Mouse (Mus musculus): Measurements from ENCODE around the gene Adam12. TPM values are rescaled to one million over a fixed set of nuclear protein-coding genes. Genes with fewer than 3 reads are reported as not detected.

The Adam12 gene
- polyA plus RNA-seq, 1 experiment, result 4.1 TPM

GRCm38 (mm10) chr7:134022157-134022885 lies 209.6 kb downstream of the Adam12 start:
- Histone ChIP-seq H3K36me3 (ENCODE audit: control insufficient read depth, insufficient read depth, low read length) (no peaks in the 10 kb centered on the region), H3K4me1 (ENCODE audit: control insufficient read depth, insufficient read depth, low read length) (peaks cover 9% of the 10 kb centered on the region; the same call in 1 of the 2 replicates), H3K27ac (ENCODE audit: insufficient read depth, low read depth, low read length) (peak overlapping the region; percentile 80), H3K27me3 (replicated peaks; ENCODE audit: control insufficient read depth, insufficient read depth, low read length) (no peaks in the 10 kb centered on the region), H3K4me3 (ENCODE audit: insufficient read depth, low read depth, low read length) (no peak overlapping the region)
- WGBS, result 27% methylated on average over 2 of the region's 2 CpGs
- TF ChIP-seq POLR2A (IDR thresholded peaks at IDR 0.05; ENCODE audit: low read depth, low read length) (no peak), CTCF (conservative IDR thresholded peaks at IDR 0.05; ENCODE audit: insufficient read depth, insufficient read length, low read depth, low read length) (no peak)
- peak; percentile 81 for DNase-seq

GRCm38 (mm10) chr7:134015226-134015625 lies 216.7 kb downstream of the Adam12 start:
- no peak overlapping the region for H3K4me3 ChIP-seq (ENCODE audit: insufficient read depth, low read depth, low read length)
- H3K4me1 ChIP-seq (ENCODE audit: control insufficient read depth, insufficient read depth, low read length), result no peaks in the 10 kb centered on the region
- no peak for DNase-seq
- no peak overlapping the region for H3K27ac ChIP-seq (ENCODE audit: insufficient read depth, low read depth, low read length)
- 71% methylated on average over 4 of the region's 4 CpGs for WGBS
- no peaks in the 10 kb centered on the region for H3K36me3 ChIP-seq (ENCODE audit: control insufficient read depth, insufficient read depth, low read length)
- TF ChIP-seq POLR2A (IDR thresholded peaks at IDR 0.05; ENCODE audit: low read depth, low read length), result no peak
- TF ChIP-seq CTCF (conservative IDR thresholded peaks at IDR 0.05; ENCODE audit: insufficient read depth, insufficient read length, low read depth, low read length), result no peak
- no peaks in the 10 kb centered on the region for H3K27me3 ChIP-seq (replicated peaks; ENCODE audit: control insufficient read depth, insufficient read depth, low read length)

GRCm38 (mm10) chr7:134014733-134015132 lies 217.2 kb downstream of the Adam12 start:
- TF ChIP-seq CTCF (conservative IDR thresholded peaks at IDR 0.05; ENCODE audit: insufficient read depth, insufficient read length, low read depth, low read length) (no peak), POLR2A (IDR thresholded peaks at IDR 0.05; ENCODE audit: low read depth, low read length) (no peak)
- 86% methylated on average over 7 of the region's 7 CpGs for WGBS
- Histone ChIP-seq H3K36me3 (ENCODE audit: control insufficient read depth, insufficient read depth, low read length) (no peaks in the 10 kb centered on the region), H3K27me3 (replicated peaks; ENCODE audit: control insufficient read depth, insufficient read depth, low read length) (no peaks in the 10 kb centered on the region), H3K4me3 (ENCODE audit: insufficient read depth, low read depth, low read length) (no peak overlapping the region), H3K27ac (ENCODE audit: insufficient read depth, low read depth, low read length) (no peak overlapping the region), H3K4me1 (ENCODE audit: control insufficient read depth, insufficient read depth, low read length) (no peaks in the 10 kb centered on the region)
- no peak for DNase-seq

- 89% methylated on average over 5 of the region's 5 CpGs for WGBS
- Histone ChIP-seq H3K27me3 (replicated peaks; ENCODE audit: control insufficient read depth, insufficient read depth, low read length) (no peaks in the 10 kb centered on the region), H3K27ac (ENCODE audit: insufficient read depth, low read depth, low read length) (no peak overlapping the region), H3K4me1 (ENCODE audit: control insufficient read depth, insufficient read depth, low read length) (no peaks in the 10 kb centered on the region), H3K4me3 (ENCODE audit: insufficient read depth, low read depth, low read length) (no peak overlapping the region), H3K36me3 (ENCODE audit: control insufficient read depth, insufficient read depth, low read length) (no peaks in the 10 kb centered on the region)
- TF ChIP-seq POLR2A (IDR thresholded peaks at IDR 0.05; ENCODE audit: low read depth, low read length), result no peak
- no peak for TF ChIP-seq CTCF (conservative IDR thresholded peaks at IDR 0.05; ENCODE audit: insufficient read depth, insufficient read length, low read depth, low read length)
- no peak for DNase-seq
Measured at GRCm38 (mm10) chr7:134009157-134009556, 222.8 kb downstream of the Adam12 start.

- H3K27ac ChIP-seq (ENCODE audit: insufficient read depth, low read depth, low read length), result no peak overlapping the region
- H3K4me1 ChIP-seq (ENCODE audit: control insufficient read depth, insufficient read depth, low read length), result no peaks in the 10 kb centered on the region
- no peak overlapping the region for H3K4me3 ChIP-seq (ENCODE audit: insufficient read depth, low read depth, low read length)
- no peaks in the 10 kb centered on the region for H3K36me3 ChIP-seq (ENCODE audit: control insufficient read depth, insufficient read depth, low read length)
- TF ChIP-seq CTCF (conservative IDR thresholded peaks at IDR 0.05; ENCODE audit: insufficient read depth, insufficient read length, low read depth, low read length) (no peak), POLR2A (IDR thresholded peaks at IDR 0.05; ENCODE audit: low read depth, low read length) (no peak)
- WGBS, result 84% methylated on average over 3 of the region's 3 CpGs
- H3K27me3 ChIP-seq (replicated peaks; ENCODE audit: control insufficient read depth, insufficient read depth, low read length), result no peaks in the 10 kb centered on the region
- no peak for DNase-seq
Measured at GRCm38 (mm10) chr7:134007942-134008361, 224.0 kb downstream of the Adam12 start.

DNA sequence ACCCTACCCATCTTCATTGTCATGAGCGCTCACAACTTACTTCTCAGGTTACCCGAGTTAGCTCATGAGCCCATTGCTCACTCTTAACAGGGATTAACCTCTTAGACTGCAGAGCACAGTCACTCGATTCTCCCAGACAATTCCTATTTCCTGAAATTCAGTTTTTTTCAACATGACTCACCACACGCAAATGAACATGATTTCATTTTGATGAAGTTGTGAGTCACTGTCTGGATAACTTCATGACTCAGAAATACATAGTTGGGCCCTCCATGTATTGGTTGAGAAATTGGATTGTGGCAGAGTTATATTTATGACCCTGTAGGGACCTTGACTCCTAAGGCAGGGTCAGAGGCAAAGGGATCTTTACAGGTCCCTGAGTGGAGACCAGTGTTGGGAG lies 230.4 kb downstream of the Adam12 start:
- Histone ChIP-seq H3K27me3 (replicated peaks; ENCODE audit: control insufficient read depth, insufficient read depth, low read length) (no peaks in the 10 kb centered on the region), H3K4me1 (ENCODE audit: control insufficient read depth, insufficient read depth, low read length) (no peaks in the 10 kb centered on the region), H3K27ac (ENCODE audit: insufficient read depth, low read depth, low read length) (no peak overlapping the region), H3K4me3 (ENCODE audit: insufficient read depth, low read depth, low read length) (no peak overlapping the region), H3K36me3 (ENCODE audit: control insufficient read depth, insufficient read depth, low read length) (no peaks in the 10 kb centered on the region)
- 80% methylated on average over 4 of the region's 4 CpGs for WGBS
- TF ChIP-seq POLR2A (IDR thresholded peaks at IDR 0.05; ENCODE audit: low read depth, low read length), result no peak
- no peak for TF ChIP-seq CTCF (conservative IDR thresholded peaks at IDR 0.05; ENCODE audit: insufficient read depth, insufficient read length, low read depth, low read length)
- no peak for DNase-seq

DNA sequence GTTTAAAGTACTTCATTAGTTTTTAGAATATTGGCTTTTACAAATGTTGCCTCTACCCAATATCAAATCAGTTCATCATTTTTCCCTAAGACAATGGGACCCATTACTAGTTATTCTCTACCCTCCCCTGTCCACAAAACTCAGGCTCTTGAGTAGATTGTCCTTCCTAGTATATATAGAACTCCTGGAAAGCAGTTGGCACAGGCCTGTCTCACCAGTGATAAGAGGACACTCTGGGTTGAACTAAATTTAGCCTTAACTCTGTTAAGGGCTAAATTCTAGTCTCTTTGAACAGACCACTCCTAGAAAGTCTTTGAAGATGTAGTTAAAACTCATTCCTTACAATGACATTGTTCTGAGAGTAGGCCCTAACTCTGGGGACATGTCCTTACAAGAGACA lies 241.0 kb downstream of the Adam12 start:
- H3K27me3 ChIP-seq (replicated peaks; ENCODE audit: control insufficient read depth, insufficient read depth, low read length), result no peaks in the 10 kb centered on the region
- no peak for DNase-seq

More for the DNA sequence above, 241.0 kb downstream of the Adam12 start:
- H3K4me3 ChIP-seq (ENCODE audit: insufficient read depth, low read depth, low read length), result no peak overlapping the region
- no peaks in the 10 kb centered on the region for H3K36me3 ChIP-seq (ENCODE audit: control insufficient read depth, insufficient read depth, low read length)
- no peak for TF ChIP-seq POLR2A (IDR thresholded peaks at IDR 0.05; ENCODE audit: low read depth, low read length)
- TF ChIP-seq CTCF (conservative IDR thresholded peaks at IDR 0.05; ENCODE audit: insufficient read depth, insufficient read length, low read depth, low read length), result no peak
- H3K4me1 ChIP-seq (ENCODE audit: control insufficient read depth, insufficient read depth, low read length), result no peaks in the 10 kb centered on the region
- no peak overlapping the region for H3K27ac ChIP-seq (ENCODE audit: insufficient read depth, low read depth, low read length)
